Mouse (Mus musculus): ENCODE measurements around the gene Cryge. TPM values are rescaled to one million over a fixed set of nuclear protein-coding genes. Genes with fewer than 3 reads are reported as not detected.

Cryge gene
- total RNA-seq, 2 experiments from 2014 or later = not detected

GRCm38 (mm10) chr1:65032641-65033040 lies 18.3 kb downstream of the Cryge start, which contains the start of gene Akr1cl:
Akr1cl (minus strand) TSS chr1:65032759.
- no peak for DNase-seq
- intact Hi-C loops (cut with DNase I) = no loop called here

GRCm38 (mm10) chr1:65028206-65028605 lies 22.7 kb downstream of the Cryge start:
- intact Hi-C loops (cut with DNase I) = no loop called here
- DNase-seq = no peak

DNA sequence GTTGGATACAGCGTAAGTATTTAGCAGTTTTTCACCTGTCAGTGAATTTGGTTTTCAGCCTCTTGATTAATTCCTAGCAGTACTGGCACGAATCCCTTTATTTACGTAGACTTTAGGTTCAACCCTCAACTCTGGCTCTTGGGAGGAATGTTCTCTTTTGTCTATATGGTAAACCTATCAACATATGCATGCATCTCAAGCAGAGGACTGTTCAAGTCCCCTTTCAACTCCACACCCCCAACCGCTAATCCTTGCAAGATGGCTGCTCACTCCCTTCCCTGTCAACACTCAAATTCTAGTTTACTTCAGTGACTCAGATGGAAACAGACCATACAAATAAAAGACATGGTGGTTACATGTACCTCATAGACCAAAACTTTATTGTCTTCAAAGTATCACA lies 38.2 kb downstream of the Cryge start:
- DNase-seq = no peak
- intact Hi-C loops (cut with DNase I) = loop anchor here (5.0 kb wide), 2 partner anchors 295 to 395 kb away; partner anchors contain the start of gene Mettl21a

- intact Hi-C loops (cut with DNase I) = loop anchor here (2.0 to 5.0 kb wide), 3 partner anchors 293 to 1351 kb away; partner anchors contain the start of gene Mettl21a
- peak; percentile 70 to 83 for DNase-seq
Measured at GRCm38 (mm10) chr1:65010153-65010552, 40.8 kb downstream of the Cryge start.

DNA sequence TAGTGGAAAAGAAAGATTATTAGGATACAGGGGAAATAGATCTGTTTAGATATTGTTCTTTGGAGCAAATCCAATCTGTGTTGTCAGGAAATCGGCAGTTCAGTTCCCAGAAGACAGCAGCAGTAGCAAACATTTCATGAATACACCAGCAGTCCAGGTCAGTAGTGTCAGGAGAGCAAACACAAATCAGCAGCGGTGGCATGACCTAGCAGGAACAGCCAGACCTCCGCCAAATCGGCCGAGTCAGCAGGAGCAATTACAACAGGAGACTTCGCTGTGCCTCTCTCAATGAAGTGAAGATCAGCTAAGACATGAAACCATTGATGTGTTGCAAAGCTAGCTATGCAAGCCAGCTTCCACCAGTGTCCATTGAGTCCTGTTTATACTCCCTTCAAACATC lies 45.4 kb downstream of the Cryge start:
- no peak for DNase-seq
- intact Hi-C loops (cut with DNase I) = no loop called here

DNA sequence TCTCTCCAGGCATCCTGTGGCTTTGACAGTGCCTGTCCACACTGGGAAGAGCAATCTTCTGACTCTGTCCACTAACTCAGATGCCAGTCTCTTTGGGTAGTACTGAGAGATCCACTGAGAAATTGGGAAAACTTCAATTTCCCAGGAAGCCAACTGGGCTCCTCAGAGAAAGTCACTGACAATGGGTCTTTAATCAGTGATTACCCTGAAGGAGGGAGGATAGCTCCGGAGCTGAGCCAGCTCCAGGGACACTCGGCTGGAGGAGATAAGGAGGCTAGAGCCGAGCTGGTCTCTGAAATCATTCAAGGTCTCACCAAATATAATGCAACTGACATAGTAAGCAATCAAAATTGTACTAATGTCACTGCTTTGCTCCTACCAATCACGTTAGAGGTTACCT lies 46.4 kb downstream of the Cryge start:
- intact Hi-C loops (cut with DNase I) = no loop called here
- DNase-seq = no peak

Other genes starting within 250 kb of the Cryge start
- 10 to 100 TPM in 1 of 2 experiments, 1 to 10 TPM in 1; 8.8 to 10.7 TPM for gene Plekhm3, start 94.3 kb downstream of the Cryge start, total RNA-seq (2021)
- gene Akr1cl, start 18.4 kb downstream of the Cryge start, total RNA-seq (2021) = under 1 TPM; 0.30 to 0.38 TPM
- gene Crygd, start 12.3 kb upstream of the Cryge start, total RNA-seq (2021) = not detected
- gene Crygc, start 22.5 kb upstream of the Cryge start, total RNA-seq (2021) = not detected
- gene Crygb, start 31.1 kb upstream of the Cryge start, total RNA-seq (2021) = not detected
- not detected for gene Cryga, start 52.2 kb upstream of the Cryge start, total RNA-seq (2021)
- gene Gm28845, start 68.4 kb upstream of the Cryge start, total RNA-seq (2021) = not detected
- not detected for gene D630023F18Rik, start 72.1 kb upstream of the Cryge start, total RNA-seq (2021)
- 10 to 100 TPM; 48.1 to 51.8 TPM for gene Idh1, start 135.4 kb upstream of the Cryge start, total RNA-seq (2021)
- 10 to 100 TPM; 15.3 to 17.3 TPM for gene Pikfyve, start 135.5 kb upstream of the Cryge start, total RNA-seq (2021)
- gene Pth2r, start 230.9 kb upstream of the Cryge start, total RNA-seq (2021) = not detected